Mouse (Mus musculus) forebrain, embryonic 15.5 days (tissue): ENCODE measurements around the gene Mmp11. TPM values are rescaled to one million over a fixed set of nuclear protein-coding genes. Genes with fewer than 3 reads are reported as not detected.
A peak's percentile ranks its signal among the peaks of the same experiment; 100 is the strongest.

Experiments used
- ATAC-seq: fragments of 200-750 bp; cut with Nextera tagmentation; replicated peaks from 2 replicates; pipeline ENCODE4 v1.8.0; 2017; ENCODE audit warnings: mild to moderate bottlenecking, moderate TSS enrichment, moderate library complexity
- H3K27ac ChIP-seq: fragments of 300-500 bp; sonication (generic); replicated peaks from 2 replicates; pipeline ENCODE4 v1.5.1; 2015; ENCODE audit warnings: mild to moderate bottlenecking, inconsistent platforms
- H3K27me3 ChIP-seq: fragments of 300-500 bp; sonication (generic); 2 replicates; pipeline ENCODE4 v1.6.1; 2015; ENCODE audit warnings: inconsistent platforms
- H3K36me3 ChIP-seq: fragments of 300-500 bp; sonication (generic); 2 replicates; pipeline ENCODE4 v1.6.1; 2015; ENCODE audit warnings: mild to moderate bottlenecking, inconsistent platforms
- H3K4me1 ChIP-seq: fragments of 300-500 bp; sonication (generic); 2 replicates; pipeline ENCODE4 v1.6.1; 2015; ENCODE audit warnings: inconsistent platforms
- H3K4me2 ChIP-seq: fragments of 300-500 bp; sonication (generic); replicated peaks from 2 replicates; pipeline ENCODE4 v1.6.1; 2015; ENCODE audit warnings: mild to moderate bottlenecking, inconsistent platforms
- H3K4me3 ChIP-seq: fragments of 300-500 bp; sonication (generic); 2 replicates; pipeline ENCODE4 v1.5.1; 2015; ENCODE audit warnings: mild to moderate bottlenecking, inconsistent platforms
- H3K9ac ChIP-seq: fragments of 300-500 bp; sonication (generic); replicated peaks from 2 replicates; pipeline ENCODE4 v1.6.1; 2015; ENCODE audit warnings: mild to moderate bottlenecking, inconsistent platforms
- H3K9me3 ChIP-seq: fragments of 300-500 bp; sonication (generic); 2 replicates; pipeline ENCODE4 v1.6.1; 2016; ENCODE audit warnings: inconsistent platforms
- WGBS: fragments of 180-500 bp; shearing (Covaris S2); methylation state at CpG from one replicate; pipeline ENCODE4 v1.1.7; 2015; ENCODE audit warnings: mixed read lengths; 5-methylcytosine and 5-hydroxymethylcytosine counted together
- polyA plus RNA-seq: library from polyadenylated mRNA; unstranded; fragments of >200 nt; fragmentation: Nextera tagmentation; extraction: Ambion mirVana; gene quantifications from 2 replicates; pipeline ENCODE4 v1.2.1, GENCODE M21; 2015

Mmp11 gene
- polyA plus RNA-seq, 1 experiment from 2014 or later, result 19.8 TPM

DNA sequence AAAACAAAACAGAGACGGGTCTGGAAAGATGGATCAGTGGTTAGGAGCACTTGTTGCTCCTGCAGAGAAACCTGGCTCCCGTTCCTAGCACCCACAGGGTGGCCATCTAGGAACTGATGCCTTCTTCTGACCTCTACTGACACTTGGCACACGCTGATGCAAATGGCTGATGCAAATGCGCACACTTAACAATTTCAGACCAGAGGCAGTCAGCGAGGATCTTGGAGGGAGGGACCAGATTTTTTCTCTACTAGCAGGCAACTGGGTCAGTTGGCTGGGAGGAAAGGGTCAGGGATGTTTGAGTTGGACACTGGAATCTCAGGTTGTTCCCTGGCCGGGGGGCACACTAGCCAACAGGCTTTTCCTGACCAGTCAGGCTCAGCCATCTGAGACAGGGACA lies 3.4 kb downstream of the Mmp11 start, which contains the start of gene Chchd10:
Gene Chchd10, plus strand, starts transcription at position 240 of the 400 bp plus-strand sequence.
- Histone ChIP-seq H3K4me2 (peak within 1 kb of the TSS; percentile 97), H3K27ac (peak within 1 kb of the TSS; percentile 41; the same call in 1 of the 2 replicates), H3K9me3 (no peaks in the 10 kb centered on the region), H3K27me3 (peaks cover 9% of the 10 kb centered on the region; the same call in 1 of the 2 replicates), H3K36me3 (no peaks in the 10 kb centered on the region), H3K9ac (peak within 1 kb of the TSS; percentile 77), H3K4me3 (peak within 1 kb of the TSS; percentile 56), H3K4me1 (peaks cover 41% of the 10 kb centered on the region)
- ATAC-seq, result no peak
- WGBS, result 27% methylated on average over 6 of the region's 6 CpGs

DNA sequence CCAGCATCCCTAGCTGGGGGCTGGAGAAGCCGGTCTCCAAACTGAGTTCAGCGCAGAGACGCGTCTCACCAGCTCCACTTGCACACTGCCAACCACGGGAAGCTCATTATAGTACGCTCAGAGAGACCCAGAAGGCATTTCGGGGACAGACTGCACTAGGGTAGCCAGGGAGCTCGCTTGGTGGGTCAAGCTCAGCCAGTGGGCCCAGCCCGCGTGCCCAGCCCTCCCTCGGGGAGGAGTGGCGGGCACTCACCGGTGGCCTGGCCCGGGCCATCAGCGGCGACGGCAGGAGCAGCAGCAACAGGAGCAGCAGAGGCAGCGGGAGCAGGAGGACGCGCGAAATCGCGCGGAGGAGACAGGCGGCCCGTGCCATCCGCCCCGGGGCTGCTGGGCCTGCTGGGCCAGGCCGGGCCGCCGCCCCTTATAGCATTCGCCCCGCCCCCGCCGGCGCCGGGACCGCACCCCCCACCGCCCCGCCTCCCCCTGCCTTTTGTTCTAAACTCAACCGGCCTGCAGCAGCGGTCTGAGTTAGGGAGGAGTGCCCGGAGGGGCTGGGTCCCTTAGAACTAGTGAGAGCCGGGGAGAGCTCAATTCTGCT lies 4.1 kb downstream of the Mmp11 start:
- ATAC-seq, result peak; percentile 53
- peak overlapping the region; percentile 56 for H3K4me3 ChIP-seq
- peak overlapping the region; percentile 77 for H3K9ac ChIP-seq
- H3K4me1 ChIP-seq, result peaks cover 41% of the 10 kb centered on the region
- no peaks in the 10 kb centered on the region for H3K36me3 ChIP-seq
- WGBS, result under 1% methylated on average over 25 of the region's 44 CpGs
- no peaks in the 10 kb centered on the region for H3K9me3 ChIP-seq
- H3K27me3 ChIP-seq, result peaks cover 9% of the 10 kb centered on the region; the same call in 1 of the 2 replicates
- peak overlapping the region; percentile 97 for H3K4me2 ChIP-seq
- peak overlapping the region; percentile 41; the same call in 1 of the 2 replicates for H3K27ac ChIP-seq

DNA sequence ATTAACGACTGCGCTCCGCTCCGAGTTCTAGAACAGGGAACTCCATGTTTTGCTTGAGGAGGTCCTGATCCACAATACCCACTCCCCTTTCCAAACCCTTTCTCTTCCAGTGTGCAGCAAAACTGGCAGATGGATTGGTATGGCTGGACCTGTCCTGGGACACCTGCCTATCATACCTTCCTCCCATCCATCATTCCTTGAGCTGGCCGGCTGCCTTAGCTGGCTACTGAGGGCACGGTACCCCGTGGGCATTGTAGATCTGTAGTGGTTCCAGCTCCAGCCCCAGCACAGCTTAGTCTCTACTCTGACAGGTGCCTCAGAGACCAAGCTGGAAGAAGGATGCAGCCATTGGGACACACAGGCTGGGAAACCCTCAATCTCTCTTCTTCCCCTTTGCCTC lies 5.0 kb downstream of the Mmp11 start:
- no peak; the same call in 1 of the 2 replicates for ATAC-seq
- peak overlapping the region; percentile 77 for H3K9ac ChIP-seq
- H3K4me1 ChIP-seq, result peaks cover 41% of the 10 kb centered on the region
- no peak overlapping the region for H3K27ac ChIP-seq
- no peaks in the 10 kb centered on the region for H3K9me3 ChIP-seq
- WGBS, result 33% methylated on average over 7 of the region's 7 CpGs
- peak overlapping the region; percentile 97 for H3K4me2 ChIP-seq
- H3K36me3 ChIP-seq, result no peaks in the 10 kb centered on the region
- peaks cover 5% of the 10 kb centered on the region; the same call in 1 of the 2 replicates for H3K27me3 ChIP-seq
- H3K4me3 ChIP-seq, result peak overlapping the region; percentile 56

DNA sequence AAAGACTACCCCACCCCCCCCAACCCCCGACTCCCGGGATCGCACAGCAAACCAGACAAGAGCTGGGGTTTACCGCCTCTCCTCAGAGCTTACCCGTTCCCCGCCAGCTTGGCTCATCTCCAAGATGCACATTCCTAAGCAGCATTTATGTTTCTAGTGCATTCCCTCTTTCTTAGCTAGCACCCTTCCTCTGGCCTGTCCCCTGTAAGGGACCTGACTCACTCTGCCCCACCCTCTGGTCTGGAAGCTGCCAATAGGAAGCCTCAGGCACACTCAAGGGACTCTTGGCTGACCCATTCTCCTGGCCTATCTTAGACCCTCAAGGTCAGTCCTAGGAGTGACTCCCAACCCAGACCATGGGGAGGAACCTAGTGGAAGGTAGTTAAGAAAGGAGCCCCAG lies 6.0 kb downstream of the Mmp11 start:
- peaks cover 5% of the 10 kb centered on the region; the same call in 1 of the 2 replicates for H3K27me3 ChIP-seq
- H3K4me3 ChIP-seq, result no peak overlapping the region
- 19% methylated on average over 6 of the region's 6 CpGs for WGBS
- H3K9me3 ChIP-seq, result no peaks in the 10 kb centered on the region
- no peak overlapping the region for H3K9ac ChIP-seq
- H3K4me1 ChIP-seq, result peaks cover 31% of the 10 kb centered on the region
- H3K36me3 ChIP-seq, result no peaks in the 10 kb centered on the region
- no peak overlapping the region for H3K27ac ChIP-seq
- H3K4me2 ChIP-seq, result peak overlapping the region; percentile 16; the same call in 1 of the 2 replicates
- no peak for ATAC-seq

DNA sequence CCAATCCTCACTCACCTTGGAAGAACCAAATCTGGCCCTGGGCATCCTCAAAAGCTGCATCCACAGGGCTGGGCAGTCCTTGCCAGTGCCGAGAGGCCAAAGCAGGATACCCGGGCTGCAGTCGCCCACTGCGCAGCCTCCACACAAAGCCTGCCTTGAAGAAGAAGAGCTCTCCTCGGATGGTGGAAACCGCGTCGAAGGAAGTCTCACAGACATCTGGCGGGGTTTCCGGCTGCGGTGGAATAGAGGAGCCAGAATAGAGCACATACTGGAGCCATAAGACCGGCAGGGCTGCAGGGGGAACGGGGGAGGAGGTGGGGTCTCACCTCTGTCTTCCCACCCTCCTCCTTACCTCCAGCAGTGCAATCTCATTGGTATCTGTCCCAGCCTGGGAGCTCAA lies 9.9 kb downstream of the Mmp11 start:
- Histone ChIP-seq H3K36me3 (no peaks in the 10 kb centered on the region), H3K4me3 (no peak overlapping the region), H3K4me1 (peaks cover 26% of the 10 kb centered on the region), H3K9me3 (no peaks in the 10 kb centered on the region), H3K27me3 (no peaks in the 10 kb centered on the region), H3K9ac (no peak overlapping the region), H3K27ac (no peak overlapping the region), H3K4me2 (no peak overlapping the region)
- ATAC-seq, result no peak
- WGBS, result 86% methylated on average over 13 of the region's 13 CpGs

DNA sequence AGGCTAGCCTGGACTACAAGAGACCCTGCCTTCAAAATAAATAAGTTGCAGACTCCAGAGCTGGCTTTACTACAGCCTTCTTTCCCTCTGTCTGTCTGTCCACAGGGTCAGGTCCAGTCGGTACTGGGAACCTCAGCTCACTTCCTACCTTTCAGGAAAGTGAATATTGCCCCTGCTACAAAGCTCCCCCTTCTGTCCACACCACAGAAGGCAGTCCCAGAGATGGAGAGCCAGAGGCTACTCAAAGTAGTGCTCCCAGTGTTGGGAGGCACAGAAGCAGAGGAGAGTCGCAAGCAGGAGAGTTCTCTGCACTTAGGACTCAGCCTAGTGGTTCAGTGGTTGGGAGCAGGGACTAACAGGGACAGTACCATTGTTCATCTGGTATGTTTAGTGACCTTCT lies 12.0 kb downstream of the Mmp11 start:
- no peak for ATAC-seq
- Histone ChIP-seq H3K9ac (no peak overlapping the region), H3K9me3 (no peaks in the 10 kb centered on the region), H3K4me2 (no peak overlapping the region), H3K36me3 (no peaks in the 10 kb centered on the region), H3K27me3 (no peaks in the 10 kb centered on the region), H3K4me1 (peaks cover 27% of the 10 kb centered on the region), H3K4me3 (no peak overlapping the region), H3K27ac (no peak overlapping the region)
- 73% methylated on average over 2 of the region's 2 CpGs for WGBS

DNA sequence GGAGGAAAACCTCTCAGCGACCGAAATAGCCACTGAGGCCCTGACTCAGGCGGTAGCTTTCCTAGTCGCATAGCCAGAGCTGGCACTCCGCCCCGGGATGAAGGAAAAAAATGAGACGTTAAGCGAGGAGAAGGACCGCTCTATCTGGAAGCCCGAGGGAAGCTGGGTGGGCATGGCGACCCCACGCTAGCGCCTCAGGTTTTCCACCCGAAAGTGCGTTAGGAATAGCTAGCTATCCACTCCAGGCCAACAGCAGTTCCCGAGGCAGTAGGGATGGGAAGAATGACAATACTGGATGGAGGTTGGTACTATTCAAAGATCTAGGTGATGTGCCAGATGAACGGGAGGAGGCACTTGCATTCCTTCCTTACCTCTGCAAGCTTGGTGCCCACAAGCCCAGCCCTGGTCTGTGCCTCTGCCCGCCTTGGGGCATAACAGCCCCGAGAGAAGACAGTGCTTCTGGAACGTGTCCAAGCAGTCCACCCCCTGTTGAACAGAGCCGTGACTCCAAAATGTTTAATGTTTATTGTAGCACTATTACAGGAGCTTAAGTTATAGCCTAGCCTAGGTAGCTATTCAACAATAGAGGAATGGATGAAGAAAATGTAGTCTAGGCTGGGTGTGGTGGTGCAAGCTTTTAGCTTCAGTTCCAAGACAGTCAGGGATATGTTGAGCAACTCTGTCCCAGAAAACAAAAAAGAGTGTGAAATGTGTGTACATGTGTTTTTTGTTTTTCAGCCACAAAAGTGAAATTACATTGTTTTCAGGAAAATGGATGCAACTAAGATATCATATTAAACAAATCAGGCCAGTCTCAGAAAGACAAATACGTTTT lies 14.4 kb downstream of the Mmp11 start:
- H3K27me3 ChIP-seq, result no peaks in the 10 kb centered on the region
- no peaks in the 10 kb centered on the region for H3K9me3 ChIP-seq
- peak overlapping the region; percentile 93 for H3K9ac ChIP-seq
- H3K4me2 ChIP-seq, result peak overlapping the region; percentile 58
- ATAC-seq, result peak; percentile 44
- H3K4me1 ChIP-seq, result peaks cover 50% of the 10 kb centered on the region
- H3K4me3 ChIP-seq, result peak overlapping the region; percentile 71
- 5% methylated on average over 22 of the region's 22 CpGs for WGBS
- no peaks in the 10 kb centered on the region for H3K36me3 ChIP-seq
- H3K27ac ChIP-seq, result peak overlapping the region; percentile 96

DNA sequence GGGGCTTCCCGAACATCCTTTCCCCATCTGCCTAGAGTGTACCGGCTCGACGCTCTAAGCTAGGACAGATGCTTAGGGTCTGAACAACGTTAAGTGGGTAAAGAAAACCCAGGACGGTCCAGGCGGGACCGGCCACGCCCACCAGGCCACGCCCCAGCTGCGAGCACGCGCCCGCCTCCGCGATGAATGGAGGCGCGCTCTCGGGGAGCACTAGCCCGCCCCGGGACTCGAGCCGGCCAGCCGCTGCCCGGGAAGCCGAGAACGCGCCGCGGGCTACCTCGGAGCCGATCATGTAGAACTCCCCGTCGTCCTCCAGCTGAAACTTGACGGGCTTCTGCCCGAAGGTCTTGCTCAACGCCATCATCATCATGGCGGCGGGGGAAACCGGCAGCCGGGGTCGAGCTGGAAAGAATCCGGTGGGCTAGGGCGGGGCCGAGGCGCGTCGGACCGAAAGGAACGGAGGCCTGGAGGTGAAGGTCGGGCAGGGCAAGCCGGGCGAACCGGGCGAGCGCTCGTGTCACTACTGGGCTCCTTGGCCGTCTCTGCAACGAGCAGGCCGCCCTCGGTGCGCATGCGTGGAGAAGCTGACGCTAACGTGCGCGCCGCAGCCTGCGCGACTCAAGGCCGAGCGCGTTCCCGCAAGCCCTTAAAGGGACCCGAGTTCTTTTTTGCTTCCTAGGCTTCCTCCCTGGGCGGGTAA lies 15.1 kb downstream of the Mmp11 start, which contains the start of gene Smarcb1:
Gene Smarcb1, minus strand, starts transcription at position 592 of the 700 bp plus-strand sequence.
- Histone ChIP-seq H3K4me3 (peak within 1 kb of the TSS; percentile 71), H3K27ac (peak within 1 kb of the TSS; percentile 96), H3K36me3 (peaks cover 5% of the 10 kb centered on the region; the same call in 1 of the 2 replicates), H3K4me1 (peaks cover 50% of the 10 kb centered on the region), H3K9ac (peak within 1 kb of the TSS; percentile 93), H3K4me2 (peak within 1 kb of the TSS; percentile 58), H3K27me3 (no peaks in the 10 kb centered on the region), H3K9me3 (no peaks in the 10 kb centered on the region)
- WGBS, result under 1% methylated on average over 76 of the region's 76 CpGs
- peak; percentile 94 for ATAC-seq

DNA sequence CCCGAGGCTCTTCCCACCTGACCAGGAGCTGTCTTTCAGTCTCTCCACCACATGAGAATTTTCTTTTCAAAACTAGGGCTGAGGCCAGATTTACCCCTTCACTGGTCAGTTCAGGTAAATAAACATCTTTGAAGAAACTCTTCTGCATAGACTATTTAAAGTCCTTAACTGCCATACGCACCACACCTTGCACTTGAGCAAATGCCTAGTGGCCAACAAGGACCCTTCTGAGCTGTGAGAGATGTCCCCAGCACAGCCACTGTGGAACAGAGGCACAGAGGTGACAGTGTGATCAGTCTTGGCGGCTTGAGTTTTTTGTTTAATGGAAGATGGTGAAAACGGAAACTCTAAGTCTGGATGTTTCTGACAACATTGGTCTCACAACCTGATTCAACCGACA lies 17.3 kb downstream of the Mmp11 start:
- Histone ChIP-seq H3K4me1 (peaks cover 50% of the 10 kb centered on the region), H3K27ac (no peak overlapping the region)

DNA sequence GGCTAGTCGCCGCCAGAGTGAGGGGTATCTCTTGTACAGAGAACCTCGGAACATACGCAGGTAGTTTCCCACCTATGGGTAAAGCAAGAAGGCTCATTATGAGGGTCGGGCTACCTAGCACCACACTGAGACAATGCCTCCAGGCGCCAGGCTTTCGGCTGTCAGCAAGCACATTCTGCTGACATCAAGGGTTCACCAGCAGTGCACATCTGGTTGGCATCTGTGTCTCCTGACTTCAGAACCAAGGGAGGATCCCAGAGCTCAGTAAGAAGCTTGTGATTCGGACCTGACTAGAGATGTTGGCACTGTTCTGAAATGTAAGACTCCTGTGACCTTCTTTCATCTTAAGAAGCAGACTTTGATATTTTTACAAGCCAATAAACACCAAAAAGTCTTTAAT lies 19.5 kb downstream of the Mmp11 start:
- Histone ChIP-seq H3K27ac (no peak overlapping the region), H3K4me1 (peaks cover 37% of the 10 kb centered on the region), H3K4me2 (no peak overlapping the region), H3K9me3 (no peaks in the 10 kb centered on the region), H3K4me3 (no peak overlapping the region), H3K36me3 (peaks cover 31% of the 10 kb centered on the region), H3K27me3 (no peaks in the 10 kb centered on the region), H3K9ac (no peak overlapping the region)
- no peak for ATAC-seq
- WGBS, result 86% methylated on average over 8 of the region's 8 CpGs

More for the DNA sequence above, 17.3 kb downstream of the Mmp11 start:
- H3K4me3 ChIP-seq, result 0 out of 2 replicates have a peak overlapping the region, but pooled peaks have one; percentile 0
- 87% methylated on average over 5 of the region's 5 CpGs for WGBS
- 0 out of 2 replicates have a peak overlapping the region, but pooled peaks have one; percentile 20 for H3K4me2 ChIP-seq
- ATAC-seq, result no peak
- H3K9ac ChIP-seq, result 0 out of 2 replicates have a peak overlapping the region, but pooled peaks have one; percentile 1
- H3K36me3 ChIP-seq, result peaks cover 15% of the 10 kb centered on the region; the same call in 1 of the 2 replicates
- no peaks in the 10 kb centered on the region for H3K9me3 ChIP-seq
- no peaks in the 10 kb centered on the region for H3K27me3 ChIP-seq

DNA sequence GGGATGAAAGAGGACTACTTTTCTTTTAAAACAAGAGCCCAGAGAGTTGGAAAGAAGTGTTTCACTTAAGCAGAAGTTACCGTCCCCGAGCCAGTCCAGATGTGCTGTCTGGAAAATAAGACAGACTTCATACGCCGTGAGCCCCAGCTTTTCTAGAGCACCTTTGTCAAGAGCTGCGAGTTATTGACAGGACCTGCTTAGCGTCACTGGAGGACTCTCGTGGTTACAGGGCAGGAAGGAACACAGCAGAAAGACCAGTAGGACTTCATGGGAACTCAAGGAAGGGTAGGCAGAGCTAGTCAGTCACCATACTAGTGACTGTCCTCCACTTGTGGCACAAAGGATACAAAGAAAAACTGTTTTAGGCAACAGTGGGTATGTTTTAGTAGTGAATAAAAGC lies 20.7 kb downstream of the Mmp11 start:
- Histone ChIP-seq H3K36me3 (peaks cover 42% of the 10 kb centered on the region), H3K27ac (no peak overlapping the region), H3K4me2 (no peak overlapping the region), H3K9me3 (no peaks in the 10 kb centered on the region), H3K27me3 (no peaks in the 10 kb centered on the region), H3K9ac (no peak overlapping the region), H3K4me1 (peaks cover 35% of the 10 kb centered on the region), H3K4me3 (no peak overlapping the region)
- no peak for ATAC-seq
- 90% methylated on average over 7 of the region's 7 CpGs for WGBS
